Mouse (Mus musculus): Measurements from ENCODE around the gene Mog. TPM values are rescaled to one million over a fixed set of nuclear protein-coding genes. Genes with fewer than 3 reads are reported as not detected.

Mog gene
- total RNA-seq, 4 experiments from 2014 or later = not detected

Other genes with a start within 250 kb of the Mog start
- not detected for gene H2-M10.6, start 211.2 kb downstream of the Mog start, total RNA-seq (2022)
- 10 to 100 TPM; 17.3 to 19.3 (median 18.6) TPM for gene Trim26, start 186.3 kb downstream of the Mog start, total RNA-seq (2022)
- gene Trim15, start 156.2 kb downstream of the Mog start, total RNA-seq (2022) = not detected
- not detected for gene Trim10, start 153.8 kb downstream of the Mog start, total RNA-seq (2022)
- gene Trim40, start 133.3 kb downstream of the Mog start, total RNA-seq (2022) = not detected
- gene Trim31, start 125.3 kb downstream of the Mog start, total RNA-seq (2022) = not detected
- 1 to 10 TPM in 1 of 4 experiments, under 1 TPM in 2, not detected in 1; 0.18 to 1.1 (median 0.75) TPM for gene Rnf39, start 80.5 kb downstream of the Mog start, total RNA-seq (2022)
- 10 to 100 TPM; 53.7 to 69.7 (median 62.4) TPM for gene Ppp1r11, start 71.7 kb downstream of the Mog start, total RNA-seq (2022)
- 10 to 100 TPM; 17.7 to 22.3 (median 20.0) TPM for gene Znrd1, start 64.8 kb downstream of the Mog start, total RNA-seq (2022)
- gene Znrd1as, start 64.8 kb downstream of the Mog start, total RNA-seq (2022) = 10 to 100 TPM; 17.9 to 22.6 (median 20.6) TPM
- not detected for gene 2410137M14Rik, start 42.2 kb downstream of the Mog start, total RNA-seq (2022)
- gene H2-M5, start 33.9 kb downstream of the Mog start, total RNA-seq (2022) = not detected
- gene Zfp57, start 22.2 kb downstream of the Mog start, total RNA-seq (2022) = under 1 TPM in 3 of 4 experiments, not detected in 1; 0.12 to 0.38 (median 0.27) TPM
- gene Gabbr1, start 22.6 kb upstream of the Mog start, total RNA-seq (2022) = 1 to 10 TPM; 3.1 to 6.8 (median 6.4) TPM
- gene Olfr90, start 65.1 kb upstream of the Mog start, total RNA-seq (2022) = not detected
- not detected for gene Olfr91, start 74.9 kb upstream of the Mog start, total RNA-seq (2022)
- gene Olfr92, start 96.7 kb upstream of the Mog start, total RNA-seq (2022) = not detected
- not detected for gene Olfr93, start 138.1 kb upstream of the Mog start, total RNA-seq (2022)
- gene Ubd, start 170.5 kb upstream of the Mog start, total RNA-seq (2022) = not detected
- not detected for gene Olfr94, start 177.6 kb upstream of the Mog start, total RNA-seq (2022)
- gene Olfr95, start 189.7 kb upstream of the Mog start, total RNA-seq (2022) = not detected
- not detected for gene Olfr96, start 196.7 kb upstream of the Mog start, total RNA-seq (2022)
- gene Olfr97, start 213.9 kb upstream of the Mog start, total RNA-seq (2022) = not detected
- gene Olfr98, start 240.4 kb upstream of the Mog start, total RNA-seq (2022) = not detected
- 1 to 10 TPM in 2 of 4 experiments, under 1 TPM in 2; 0.36 to 1.6 (median 0.90) TPM for gene H2-M3, start 246.8 kb upstream of the Mog start, total RNA-seq (2022)

Measured in gastrocnemius, adult 8-10 months (tissue).